Mouse (Mus musculus) hindbrain, postnatal 0 days (tissue): ENCODE results near the gene Nars2. TPM values are rescaled to one million over a fixed set of nuclear protein-coding genes. Genes with fewer than 3 reads are reported as not detected.
A peak's percentile ranks its signal among the peaks of the same experiment; 100 is the strongest.
"Not testable (repeated sequence)": the region's sequence is repeated elsewhere in the genome, so short reads cannot be mapped to it uniquely, and the experiment has no call there.

ENCODE experiments used
- ATAC-seq: fragments of 200-750 bp; cut with Nextera tagmentation; 2 replicates; pipeline ENCODE4 v1.8.0; 2017; ENCODE audit warnings: mild to moderate bottlenecking, moderate TSS enrichment, moderate library complexity
- DNase-seq: peaks from one replicate; pipeline ENCODE4 v3.0.0-alpha.2; 2015; ENCODE audit warnings: low spot score
- H3K27ac ChIP-seq: fragments of 300-500 bp; sonication (generic); 2 replicates; pipeline ENCODE4 v1.5.1; 2014; ENCODE audit warnings: mild to moderate bottlenecking
- H3K27me3 ChIP-seq: fragments of 300-500 bp; sonication (generic); 2 replicates; pipeline ENCODE4 v1.6.1; 2014; ENCODE audit warnings: low read length, mixed read lengths; ENCODE audit not compliant: insufficient read depth
- H3K36me3 ChIP-seq: fragments of 300-500 bp; sonication (generic); 2 replicates; pipeline ENCODE4 v1.6.1; 2014; ENCODE audit warnings: low read length, mixed read lengths; ENCODE audit not compliant: insufficient read depth
- H3K4me1 ChIP-seq: fragments of 300-500 bp; sonication (generic); 2 replicates; pipeline ENCODE4 v1.6.1; 2014; ENCODE audit warnings: antibody characterized with exemption, low read length, mixed read lengths; ENCODE audit not compliant: insufficient read depth
- H3K4me2 ChIP-seq: fragments of 300-500 bp; sonication (generic); 2 replicates; pipeline ENCODE4 v1.6.1; 2014; ENCODE audit warnings: low read depth, mild to moderate bottlenecking, low read length, moderate library complexity, mixed read lengths
- H3K4me3 ChIP-seq: fragments of 300-500 bp; sonication (generic); 2 replicates; pipeline ENCODE4 v1.5.1; 2014; ENCODE audit warnings: low read length
- H3K9ac ChIP-seq: fragments of 300-500 bp; sonication (generic); replicated peaks from 2 replicates; pipeline ENCODE4 v1.6.1; 2014; ENCODE audit warnings: mild to moderate bottlenecking, low read length, moderate library complexity, mixed read lengths
- H3K9me3 ChIP-seq: fragments of 300-500 bp; sonication (generic); 2 replicates; pipeline ENCODE4 v1.6.1; 2016; ENCODE audit warnings: low read length, mixed read lengths
- CTCF ChIP-seq: IDR thresholded peaks from 2 replicates; pipeline ENCODE4 v1.5.1; 2016; ENCODE audit warnings: antibody characterized with exemption, control low read depth, low read depth
- WGBS: fragments of 180-500 bp; shearing (Covaris S2); extraction: QIAGEN DNeasy Blood & Tissue Kit; methylation state at CpG from one replicate; pipeline ENCODE4 v1.1.7; 2014; 5-methylcytosine and 5-hydroxymethylcytosine counted together
- polyA plus RNA-seq: library from polyadenylated mRNA; unstranded; fragments of >200 nt; fragmentation: Nextera tagmentation; extraction: Ambion mirVana; gene quantifications from 2 replicates; pipeline ENCODE4 v1.2.1, GENCODE M21; 2015
- total RNA-seq: library from RNA; depleted of rRNA; stranded (reverse); fragments of >200 nt; gene quantifications from 2 replicates; pipeline ENCODE4 v1.2.3, GENCODE M21; 2014

The Nars2 gene
- total and polyA plus RNA-seq, 2 experiments from 2014 or later = 7.4 to 13.2 TPM

DNA sequence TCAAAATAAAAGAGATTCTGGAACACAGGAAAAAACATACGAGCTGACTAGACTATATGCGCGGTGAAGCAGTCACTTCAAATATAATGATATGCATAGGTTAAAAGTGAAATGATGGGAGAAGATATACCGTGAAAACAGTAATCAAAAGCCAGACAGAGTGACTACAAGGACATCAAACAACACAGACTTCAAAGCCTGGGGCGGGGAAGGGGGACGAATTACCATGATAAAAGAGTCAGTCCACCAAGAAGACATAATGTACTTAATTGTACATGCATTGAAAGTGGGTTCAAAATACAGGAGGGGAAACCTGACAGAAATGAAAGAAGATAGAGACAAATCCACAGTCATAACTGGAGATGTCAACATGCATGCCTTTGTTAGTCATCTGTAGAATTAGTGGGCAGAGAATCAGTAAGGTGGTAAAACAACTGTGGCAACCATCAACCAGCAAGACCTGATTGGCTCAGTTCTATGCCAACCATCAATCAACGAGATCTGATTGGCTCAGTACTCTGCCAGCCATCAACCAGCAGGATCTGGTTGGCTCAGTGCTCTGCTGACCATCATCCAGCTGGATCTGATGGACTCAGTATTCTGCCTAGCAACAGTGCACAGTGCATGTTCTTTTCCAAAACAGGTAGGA is 30.7 kb upstream of the Nars2 start:
- Histone ChIP-seq H3K4me1 (no peaks in the 10 kb centered on the region), H3K27ac (no peak overlapping the region), H3K4me3 (no peak overlapping the region), H3K36me3 (no peaks in the 10 kb centered on the region), H3K27me3 (no peaks in the 10 kb centered on the region), H3K9ac (no peak overlapping the region), H3K4me2 (no peak overlapping the region), H3K9me3 (no peaks in the 10 kb centered on the region)
- ATAC-seq (peak; percentile 84), DNase-seq (peak; percentile 56)
- 26% methylated on average over 7 of the region's 7 CpGs for WGBS
- TF ChIP-seq CTCF = no peak

DNA sequence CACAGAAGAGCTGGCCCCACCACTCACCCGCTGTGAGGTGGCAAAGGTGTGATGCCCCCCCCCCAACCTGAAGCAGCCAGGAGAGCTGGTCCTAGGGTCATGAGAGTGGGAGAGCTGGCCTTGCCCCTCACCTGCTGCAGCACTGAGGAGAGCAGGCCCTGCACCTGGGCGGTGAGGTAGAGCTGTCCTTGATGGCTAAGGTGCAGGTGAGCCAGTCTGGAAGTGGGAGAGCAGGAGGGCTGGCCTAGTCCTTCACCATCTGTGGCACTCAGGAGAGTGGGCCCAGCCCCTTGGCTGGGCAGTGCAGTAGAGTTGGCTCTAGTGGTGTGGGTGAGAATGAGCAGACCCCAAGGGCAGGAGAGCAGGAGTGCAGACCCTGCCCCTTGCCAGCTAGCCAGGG is 28.4 kb upstream of the Nars2 start:
- no peak for TF ChIP-seq CTCF

DNA sequence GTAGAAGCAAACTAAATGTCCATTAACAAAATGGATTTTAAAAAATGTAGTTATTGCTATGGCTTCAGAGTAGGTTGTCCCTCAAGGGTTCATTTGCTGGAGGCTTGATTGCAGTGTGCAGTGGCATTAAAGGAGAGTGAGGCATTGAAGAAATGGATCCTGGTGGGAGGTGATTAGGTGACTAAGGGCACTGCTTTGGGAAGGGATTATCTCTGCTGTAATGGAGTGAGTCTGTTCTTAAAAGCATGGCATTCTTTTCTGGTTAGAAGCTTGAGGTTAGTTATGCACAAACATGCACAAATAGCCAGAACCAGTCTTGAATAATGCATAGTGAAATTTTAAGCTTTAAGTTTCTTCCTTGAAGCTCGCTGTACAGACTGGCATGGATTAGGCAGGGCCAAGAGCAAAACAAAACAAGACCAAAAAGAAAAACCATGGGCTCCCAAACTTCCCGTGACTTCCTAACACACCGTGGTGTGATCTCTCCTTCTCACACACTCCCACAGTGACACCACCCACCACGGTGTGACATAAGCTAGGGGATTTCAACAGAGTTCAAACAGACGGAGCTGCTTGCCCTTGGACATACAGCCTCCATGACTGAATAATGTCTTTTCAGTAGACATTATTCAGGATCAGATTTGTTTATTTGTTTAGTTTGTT is 7.5 kb upstream of the Nars2 start:
- no peaks in the 10 kb centered on the region for H3K27me3 ChIP-seq
- no peaks in the 10 kb centered on the region for H3K9me3 ChIP-seq
- 67% methylated on average over 5 of the region's 5 CpGs for WGBS
- DNase-seq = no peak
- H3K9ac ChIP-seq = no peak overlapping the region
- no peak for ATAC-seq
- no peak for TF ChIP-seq CTCF
- no peak overlapping the region for H3K4me2 ChIP-seq
- no peaks in the 10 kb centered on the region for H3K4me1 ChIP-seq
- H3K4me3 ChIP-seq = no peak overlapping the region
- H3K27ac ChIP-seq = no peak overlapping the region
- H3K36me3 ChIP-seq = no peaks in the 10 kb centered on the region

More for the DNA sequence above, 28.4 kb upstream of the Nars2 start:
- H3K4me3 ChIP-seq = no peak overlapping the region
- no peak overlapping the region for H3K27ac ChIP-seq
- no peak for ATAC-seq
- no peaks in the 10 kb centered on the region for H3K27me3 ChIP-seq
- no peaks in the 10 kb centered on the region for H3K9me3 ChIP-seq
- H3K36me3 ChIP-seq = no peaks in the 10 kb centered on the region
- no peak overlapping the region for H3K9ac ChIP-seq
- WGBS = 97% methylated on average over 2 of the region's 2 CpGs
- H3K4me2 ChIP-seq = no peak overlapping the region
- no peak for DNase-seq
- no peaks in the 10 kb centered on the region for H3K4me1 ChIP-seq

DNA sequence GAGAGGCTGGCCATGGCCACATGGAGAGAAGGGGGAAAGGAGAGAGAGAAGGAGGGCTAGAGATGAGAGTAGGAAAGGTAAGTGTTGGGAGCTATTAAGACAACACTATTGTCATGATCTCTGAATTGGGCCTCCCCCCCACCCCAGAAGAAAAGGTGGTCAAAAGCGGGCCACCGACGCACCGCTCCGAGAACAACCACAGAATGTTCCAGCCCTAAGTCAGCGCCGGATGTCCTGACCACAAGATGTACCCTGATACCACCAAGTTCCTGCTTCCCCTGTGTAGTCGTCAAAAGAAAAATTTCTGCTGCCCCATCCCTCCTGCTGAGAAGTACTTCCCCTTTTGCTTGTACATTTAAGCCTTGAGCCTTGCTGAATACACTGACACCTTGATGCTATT is 4.8 kb upstream of the Nars2 start:
- H3K27ac ChIP-seq, DNase-seq, H3K4me2 ChIP-seq, H3K27me3 ChIP-seq, H3K4me3 ChIP-seq, H3K4me1 ChIP-seq, ATAC-seq, H3K36me3 ChIP-seq, H3K9ac ChIP-seq, H3K9me3 ChIP-seq: not testable (repeated sequence)
- WGBS = 90% methylated on average over 8 of the region's 8 CpGs

DNA sequence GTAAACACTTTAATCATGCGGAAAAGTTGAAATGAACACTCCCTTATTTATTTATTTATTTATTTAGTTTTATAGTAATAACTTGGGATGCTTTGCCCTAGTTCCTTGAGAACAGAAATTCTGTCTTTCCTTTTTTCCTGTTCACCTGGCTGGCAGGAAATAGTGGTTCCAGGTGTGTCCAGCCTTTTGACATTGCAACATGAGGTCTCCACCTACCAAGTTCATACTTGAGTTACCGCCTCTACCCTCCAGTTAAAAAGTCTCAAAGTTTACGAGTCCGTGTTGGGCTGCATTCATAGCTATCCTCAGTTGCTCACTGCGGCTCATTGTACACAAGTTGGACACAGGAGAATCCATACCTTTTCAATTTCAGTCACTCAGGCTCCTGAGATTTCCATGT is 789 bp downstream of the Nars2 start:
- no peak for ATAC-seq

DNA sequence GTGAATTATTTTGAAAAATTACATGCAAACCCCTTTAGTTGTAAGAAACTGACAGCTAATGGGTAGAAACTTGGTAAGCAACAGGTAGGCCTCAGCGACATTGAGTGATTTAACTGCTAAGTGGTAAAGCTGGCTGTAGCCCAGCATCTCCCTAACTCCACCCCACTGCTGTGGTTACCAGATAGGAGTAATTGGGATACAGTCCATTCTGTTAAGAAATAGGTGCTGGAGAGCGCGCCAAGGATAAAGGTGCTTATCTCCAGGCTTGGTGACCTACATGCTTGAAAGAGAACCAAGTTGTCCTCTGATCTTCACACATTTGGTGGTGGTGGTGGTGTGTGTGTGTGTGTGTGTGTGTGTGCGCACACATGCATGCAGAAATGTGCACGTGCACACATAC is 7.9 kb downstream of the Nars2 start:
- no peaks in the 10 kb centered on the region for H3K4me1 ChIP-seq
- no peak overlapping the region for H3K27ac ChIP-seq
- H3K9me3 ChIP-seq = no peaks in the 10 kb centered on the region
- WGBS = 97% methylated on average over 5 of the region's 5 CpGs
- peaks cover 6% of the 10 kb centered on the region; the same call in 1 of the 2 replicates for H3K36me3 ChIP-seq
- TF ChIP-seq CTCF = no peak
- no peaks in the 10 kb centered on the region for H3K27me3 ChIP-seq
- H3K4me3 ChIP-seq = no peak overlapping the region
- no peak for ATAC-seq
- no peak overlapping the region for H3K4me2 ChIP-seq
- no peak for DNase-seq
- no peak overlapping the region for H3K9ac ChIP-seq

More for the DNA sequence above, 789 bp downstream of the Nars2 start:
- H3K4me1 ChIP-seq = 0 out of 2 replicates have a peak, but pooled peaks cover 5% of the 10 kb centered on the region
- H3K4me2 ChIP-seq = peak overlapping the region; percentile 88
- no peaks in the 10 kb centered on the region for H3K27me3 ChIP-seq
- TF ChIP-seq CTCF = no peak
- H3K9me3 ChIP-seq = no peaks in the 10 kb centered on the region
- no peak overlapping the region for H3K27ac ChIP-seq
- H3K36me3 ChIP-seq = no peaks in the 10 kb centered on the region
- peak overlapping the region; percentile 58 for H3K4me3 ChIP-seq
- 35% methylated on average over 5 of the region's 5 CpGs for WGBS
- H3K9ac ChIP-seq = peak overlapping the region; percentile 55; the same call in 1 of the 2 replicates
- no peak for DNase-seq

DNA sequence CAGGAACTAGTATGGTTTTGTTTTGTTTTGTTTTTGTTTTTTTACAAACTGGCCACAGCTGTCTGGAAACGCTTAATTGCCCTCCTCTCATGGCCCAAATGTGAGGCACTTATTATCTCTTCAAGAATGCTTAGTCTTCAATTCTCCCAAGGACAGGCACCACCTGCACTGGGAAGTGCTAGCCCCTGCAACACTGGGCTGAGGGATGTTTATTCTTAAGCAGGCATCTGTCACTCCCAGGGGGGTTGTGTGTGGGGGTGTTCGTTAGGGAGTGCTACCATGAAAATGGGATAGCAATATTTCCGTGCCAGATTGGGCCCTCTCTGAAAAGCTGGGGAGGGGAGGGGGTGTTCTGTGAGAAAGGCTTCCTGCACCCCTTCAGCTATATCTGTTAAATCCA is 15.9 kb downstream of the Nars2 start:
- no peaks in the 10 kb centered on the region for H3K9me3 ChIP-seq
- no peak for ATAC-seq

More for the DNA sequence above, 15.9 kb downstream of the Nars2 start:
- H3K27ac ChIP-seq = no peak overlapping the region
- H3K4me3 ChIP-seq = no peak overlapping the region
- H3K9ac ChIP-seq = no peak overlapping the region
- TF ChIP-seq CTCF = no peak
- no peaks in the 10 kb centered on the region for H3K36me3 ChIP-seq
- no peak for DNase-seq
- no peak overlapping the region for H3K4me2 ChIP-seq
- no peaks in the 10 kb centered on the region for H3K27me3 ChIP-seq
- H3K4me1 ChIP-seq = peaks cover 4% of the 10 kb centered on the region; the same call in 1 of the 2 replicates
- 44% methylated on average over 3 of the region's 3 CpGs for WGBS
